Mouse (Mus musculus) ovary, postnatal 36 days (tissue): ENCODE measurements around the gene Padi4.

Experiments
- DNase-seq: peaks from one replicate; pipeline ENCODE4 v3.0.0; 2022; ENCODE audit warnings: low spot score, mixed read lengths

The Padi4 gene

GRCm38 (mm10) chr4:140788264-140788663 lies 14.2 kb upstream of the Padi4 start:
- no peak for DNase-seq

- DNase-seq: no peak
Observed at GRCm38 (mm10) chr4:140787414-140787813, 13.4 kb upstream of the Padi4 start.

GRCm38 (mm10) chr4:140785217-140785616 lies 11.2 kb upstream of the Padi4 start:
- no peak for DNase-seq

- no peak for DNase-seq
Observed at GRCm38 (mm10) chr4:140784292-140784945, 10.4 kb upstream of the Padi4 start.

- no peak for DNase-seq
Observed at GRCm38 (mm10) chr4:140782821-140783220, 8.8 kb upstream of the Padi4 start.

- DNase-seq: no peak
Observed at GRCm38 (mm10) chr4:140780507-140780906, 6.5 kb upstream of the Padi4 start.

- DNase-seq: peak; percentile 32
Observed at GRCm38 (mm10) chr4:140779803-140780397, 5.9 kb upstream of the Padi4 start.

GRCm38 (mm10) chr4:140776623-140777022 lies 2.6 kb upstream of the Padi4 start:
- DNase-seq: no peak

GRCm38 (mm10) chr4:140775876-140776275 lies 1.8 kb upstream of the Padi4 start:
- no peak for DNase-seq

- no peak for DNase-seq
Observed at GRCm38 (mm10) chr4:140774893-140775292, 857 bp upstream of the Padi4 start.

- DNase-seq: no peak
Observed at GRCm38 (mm10) chr4:140771091-140771490, 2.9 kb downstream of the Padi4 start.

GRCm38 (mm10) chr4:140770433-140770832 lies 3.6 kb downstream of the Padi4 start:
- peak; percentile 65 for DNase-seq

GRCm38 (mm10) chr4:140768973-140769372 lies 5.1 kb downstream of the Padi4 start:
- no peak for DNase-seq

- no peak for DNase-seq
Observed at GRCm38 (mm10) chr4:140765936-140766335, 8.1 kb downstream of the Padi4 start.

- DNase-seq: peak; percentile 46
Observed at GRCm38 (mm10) chr4:140763158-140763557, 10.9 kb downstream of the Padi4 start.

- DNase-seq: no peak
Observed at GRCm38 (mm10) chr4:140761601-140762000, 12.4 kb downstream of the Padi4 start.

GRCm38 (mm10) chr4:140755811-140756210 lies 18.2 kb downstream of the Padi4 start:
- DNase-seq: no peak

GRCm38 (mm10) chr4:140753366-140753765 lies 20.7 kb downstream of the Padi4 start:
- no peak for DNase-seq

- peak; percentile 19 for DNase-seq
Observed at GRCm38 (mm10) chr4:140750328-140750727, 23.7 kb downstream of the Padi4 start.

- DNase-seq: no peak
Observed at GRCm38 (mm10) chr4:140747978-140748377, 26.1 kb downstream of the Padi4 start.

GRCm38 (mm10) chr4:140744654-140745053 lies 29.4 kb downstream of the Padi4 start:
- peak; percentile 38 for DNase-seq

- no peak for DNase-seq
Observed at GRCm38 (mm10) chr4:140743086-140743485, 30.9 kb downstream of the Padi4 start.

- DNase-seq: no peak
Observed at GRCm38 (mm10) chr4:140742543-140742942, 31.5 kb downstream of the Padi4 start, which contains the start of gene Padi6. Gene Padi6 (minus strand): TSS chr4:140742643.

- DNase-seq: no peak
Observed at GRCm38 (mm10) chr4:140741401-140741800, 32.6 kb downstream of the Padi4 start.
